Mouse (Mus musculus) liver, embryonic 14.5 days (tissue): ENCODE measurements at regions not wholly inside any gene's neighbourhood (a gene's known extent, or its start where the extent isn't known, plus 50 kb on each side); places are given as distances from the start of the nearest gene placed in this dataset.

ENCODE experiments used
- CTCF ChIP-seq: IDR thresholded peaks from 2 replicates; pipeline ENCODE4 v1.5.1; 2016; ENCODE audit warnings: antibody characterized with exemption, low read depth, control low read depth
- EP300 ChIP-seq: IDR thresholded peaks from 2 replicates; pipeline ENCODE4 v1.6.1; 2016; ENCODE audit warnings: antibody characterized with exemption, low read depth

- TF ChIP-seq CTCF (no peak), EP300 (no peak)
Measured at GRCm38 (mm10) chr10:111669658-111670057, 163.6 kb downstream of the Phlda1 start.
